Mouse (Mus musculus): Measurements from ENCODE around the gene Gm17402. TPM values are rescaled to one million over a fixed set of nuclear protein-coding genes. Genes with fewer than 3 reads are reported as not detected.

Gm17402 gene
- polyA plus RNA-seq, 1 experiment from 2014 or later, result not detected

- Histone ChIP-seq H3K9ac (replicated peaks; ENCODE audit: low read depth, low read length) (no peak overlapping the region), H3K4me2 (ENCODE audit: low read depth, low read length) (no peak overlapping the region)
- WGBS, result 31% methylated on average over 7 of the region's 7 CpGs
Measured at GRCm38 (mm10) chr3:67358376-67358775, 16.6 kb downstream of the Gm17402 start.

GRCm38 (mm10) chr3:67352763-67353149, 22.2 kb downstream of the Gm17402 start:
- Histone ChIP-seq H3K4me1 (ENCODE audit: control insufficient read depth, insufficient read depth, low read length) (no peaks in the 10 kb centered on the region), H3K4me2 (ENCODE audit: low read depth, low read length) (no peak overlapping the region), H3K36me3 (ENCODE audit: control insufficient read depth, insufficient read depth, low read length) (no peaks in the 10 kb centered on the region), H3K4me3 (ENCODE audit: low read depth, low read length) (no peak overlapping the region), H3K9me3 (ENCODE audit: control insufficient read depth, low read length) (no peaks in the 10 kb centered on the region), H3K9ac (replicated peaks; ENCODE audit: low read depth, low read length) (no peak overlapping the region), H3K27me3 (ENCODE audit: control insufficient read depth, insufficient read depth, low read length) (no peaks in the 10 kb centered on the region), H3K27ac (ENCODE audit: low read depth, low read length) (no peak overlapping the region)
- peak; percentile 52; the same call in 1 of the 2 replicates for ATAC-seq (ENCODE audit: low read depth)
- 89% methylated on average over 3 of the region's 3 CpGs for WGBS

More at GRCm38 (mm10) chr3:67358376-67358775, 16.6 kb downstream of the Gm17402 start:
- Histone ChIP-seq H3K9me3 (ENCODE audit: control insufficient read depth, low read length) (no peaks in the 10 kb centered on the region), H3K36me3 (ENCODE audit: control insufficient read depth, insufficient read depth, low read length) (no peaks in the 10 kb centered on the region), H3K27me3 (ENCODE audit: control insufficient read depth, insufficient read depth, low read length) (no peaks in the 10 kb centered on the region), H3K4me1 (ENCODE audit: control insufficient read depth, insufficient read depth, low read length) (no peaks in the 10 kb centered on the region), H3K27ac (ENCODE audit: low read depth, low read length) (no peak overlapping the region), H3K4me3 (ENCODE audit: low read depth, low read length) (no peak overlapping the region)
- no peak; the same call in 1 of the 2 replicates for ATAC-seq (ENCODE audit: low read depth)

GRCm38 (mm10) chr3:67352128-67352762, 22.7 kb downstream of the Gm17402 start:
- peak; percentile 69 for ATAC-seq (ENCODE audit: low read depth)
- 17% methylated on average over 4 of the region's 5 CpGs for WGBS
- Histone ChIP-seq H3K4me3 (ENCODE audit: low read depth, low read length) (no peak overlapping the region), H3K4me2 (ENCODE audit: low read depth, low read length) (no peak overlapping the region), H3K9ac (replicated peaks; ENCODE audit: low read depth, low read length) (no peak overlapping the region), H3K4me1 (ENCODE audit: control insufficient read depth, insufficient read depth, low read length) (no peaks in the 10 kb centered on the region), H3K27me3 (ENCODE audit: control insufficient read depth, insufficient read depth, low read length) (no peaks in the 10 kb centered on the region), H3K27ac (ENCODE audit: low read depth, low read length) (no peak overlapping the region), H3K36me3 (ENCODE audit: control insufficient read depth, insufficient read depth, low read length) (no peaks in the 10 kb centered on the region), H3K9me3 (ENCODE audit: control insufficient read depth, low read length) (no peaks in the 10 kb centered on the region)

GRCm38 (mm10) chr3:67351406-67352127, 23.4 kb downstream of the Gm17402 start:
- H3K27ac ChIP-seq (ENCODE audit: low read depth, low read length), result no peak overlapping the region
- no peaks in the 10 kb centered on the region for H3K36me3 ChIP-seq (ENCODE audit: control insufficient read depth, insufficient read depth, low read length)
- no peaks in the 10 kb centered on the region for H3K27me3 ChIP-seq (ENCODE audit: control insufficient read depth, insufficient read depth, low read length)
- no peaks in the 10 kb centered on the region for H3K4me1 ChIP-seq (ENCODE audit: control insufficient read depth, insufficient read depth, low read length)
- no peak overlapping the region for H3K4me2 ChIP-seq (ENCODE audit: low read depth, low read length)
- peak; percentile 54; the same call in 1 of the 2 replicates for ATAC-seq (ENCODE audit: low read depth)
- WGBS, result 63% methylated on average over 12 of the region's 12 CpGs
- H3K9ac ChIP-seq (replicated peaks; ENCODE audit: low read depth, low read length), result no peak overlapping the region
- H3K9me3 ChIP-seq (ENCODE audit: control insufficient read depth, low read length), result no peaks in the 10 kb centered on the region
- H3K4me3 ChIP-seq (ENCODE audit: low read depth, low read length), result no peak overlapping the region

GRCm38 (mm10) chr3:67346674-67347073, 28.3 kb downstream of the Gm17402 start:
- 58% methylated on average over 2 of the region's 2 CpGs for WGBS
- Histone ChIP-seq H3K27me3 (ENCODE audit: control insufficient read depth, insufficient read depth, low read length) (no peaks in the 10 kb centered on the region), H3K9ac (replicated peaks; ENCODE audit: low read depth, low read length) (no peak overlapping the region), H3K4me3 (ENCODE audit: low read depth, low read length) (no peak overlapping the region), H3K27ac (ENCODE audit: low read depth, low read length) (no peak overlapping the region), H3K9me3 (ENCODE audit: control insufficient read depth, low read length) (no peaks in the 10 kb centered on the region), H3K36me3 (ENCODE audit: control insufficient read depth, insufficient read depth, low read length) (no peaks in the 10 kb centered on the region), H3K4me2 (ENCODE audit: low read depth, low read length) (no peak overlapping the region), H3K4me1 (ENCODE audit: control insufficient read depth, insufficient read depth, low read length) (no peaks in the 10 kb centered on the region)
- no peak for ATAC-seq (ENCODE audit: low read depth)

GRCm38 (mm10) chr3:67344599-67344998, 30.4 kb downstream of the Gm17402 start:
- Histone ChIP-seq H3K27ac (ENCODE audit: low read depth, low read length) (no peak overlapping the region), H3K36me3 (ENCODE audit: control insufficient read depth, insufficient read depth, low read length) (no peaks in the 10 kb centered on the region), H3K4me2 (ENCODE audit: low read depth, low read length) (no peak overlapping the region), H3K27me3 (ENCODE audit: control insufficient read depth, insufficient read depth, low read length) (no peaks in the 10 kb centered on the region), H3K9me3 (ENCODE audit: control insufficient read depth, low read length) (no peaks in the 10 kb centered on the region), H3K4me3 (ENCODE audit: low read depth, low read length) (no peak overlapping the region), H3K4me1 (ENCODE audit: control insufficient read depth, insufficient read depth, low read length) (no peaks in the 10 kb centered on the region), H3K9ac (replicated peaks; ENCODE audit: low read depth, low read length) (no peak overlapping the region)
- ATAC-seq (ENCODE audit: low read depth), result peak; percentile 73
- WGBS, result 8% methylated on average over 2 of the region's 2 CpGs

- Histone ChIP-seq H3K9me3 (ENCODE audit: control insufficient read depth, low read length) (no peaks in the 10 kb centered on the region), H3K4me3 (ENCODE audit: low read depth, low read length) (no peak overlapping the region), H3K9ac (replicated peaks; ENCODE audit: low read depth, low read length) (no peak overlapping the region), H3K27ac (ENCODE audit: low read depth, low read length) (no peak overlapping the region), H3K4me2 (ENCODE audit: low read depth, low read length) (no peak overlapping the region), H3K4me1 (ENCODE audit: control insufficient read depth, insufficient read depth, low read length) (no peaks in the 10 kb centered on the region), H3K36me3 (ENCODE audit: control insufficient read depth, insufficient read depth, low read length) (no peaks in the 10 kb centered on the region), H3K27me3 (ENCODE audit: control insufficient read depth, insufficient read depth, low read length) (no peaks in the 10 kb centered on the region)
- no peak for ATAC-seq (ENCODE audit: low read depth)
- 60% methylated on average over 5 of the region's 5 CpGs for WGBS
Measured at GRCm38 (mm10) chr3:67343004-67343662, 31.8 kb downstream of the Gm17402 start.

- WGBS, result 39% methylated on average over 7 of the region's 7 CpGs
- H3K4me1 ChIP-seq (ENCODE audit: control insufficient read depth, insufficient read depth, low read length), result no peaks in the 10 kb centered on the region
- no peak overlapping the region for H3K4me2 ChIP-seq (ENCODE audit: low read depth, low read length)
- H3K9ac ChIP-seq (replicated peaks; ENCODE audit: low read depth, low read length), result no peak overlapping the region; the same call in 1 of the 2 replicates
- no peaks in the 10 kb centered on the region for H3K9me3 ChIP-seq (ENCODE audit: control insufficient read depth, low read length)
- no peaks in the 10 kb centered on the region for H3K36me3 ChIP-seq (ENCODE audit: control insufficient read depth, insufficient read depth, low read length)
- no peak overlapping the region for H3K4me3 ChIP-seq (ENCODE audit: low read depth, low read length)
- peak; percentile 52; the same call in 1 of the 2 replicates for ATAC-seq (ENCODE audit: low read depth)
- no peaks in the 10 kb centered on the region for H3K27me3 ChIP-seq (ENCODE audit: control insufficient read depth, insufficient read depth, low read length)
- H3K27ac ChIP-seq (ENCODE audit: low read depth, low read length), result no peak overlapping the region
Measured at GRCm38 (mm10) chr3:67340921-67341320, 34.0 kb downstream of the Gm17402 start.

- no peaks in the 10 kb centered on the region for H3K4me1 ChIP-seq (ENCODE audit: control insufficient read depth, insufficient read depth, low read length)
- 70% methylated on average over 3 of the region's 3 CpGs for WGBS
- no peak overlapping the region for H3K4me3 ChIP-seq (ENCODE audit: low read depth, low read length)
- H3K27me3 ChIP-seq (ENCODE audit: control insufficient read depth, insufficient read depth, low read length), result no peaks in the 10 kb centered on the region
- no peak overlapping the region for H3K9ac ChIP-seq (replicated peaks; ENCODE audit: low read depth, low read length)
- H3K27ac ChIP-seq (ENCODE audit: low read depth, low read length), result no peak overlapping the region
- no peak for ATAC-seq (ENCODE audit: low read depth)
- H3K4me2 ChIP-seq (ENCODE audit: low read depth, low read length), result no peak overlapping the region
- no peaks in the 10 kb centered on the region for H3K36me3 ChIP-seq (ENCODE audit: control insufficient read depth, insufficient read depth, low read length)
- H3K9me3 ChIP-seq (ENCODE audit: control insufficient read depth, low read length), result no peaks in the 10 kb centered on the region
Measured at GRCm38 (mm10) chr3:67339558-67339957, 35.4 kb downstream of the Gm17402 start.
